Mouse (Mus musculus) kidney, embryonic 15.5 days (tissue): ENCODE data around the gene Dcun1d4. TPM values are rescaled to one million over a fixed set of nuclear protein-coding genes. Genes with fewer than 3 reads are reported as not detected.

Experiments used
- ATAC-seq: fragments of 200-750 bp; cut with Nextera tagmentation; replicated peaks from 2 replicates; pipeline ENCODE4 v1.8.0; 2017; ENCODE audit warnings: moderate TSS enrichment; ENCODE audit not compliant: low FRiP score
- H3K27ac ChIP-seq: fragments of 300-500 bp; sonication (generic); 2 replicates; pipeline ENCODE4 v1.5.1; 2015; ENCODE audit warnings: mild to moderate bottlenecking, inconsistent platforms
- H3K27me3 ChIP-seq: fragments of 300-500 bp; sonication (generic); 2 replicates; pipeline ENCODE4 v1.6.1; 2015; ENCODE audit warnings: inconsistent platforms
- H3K36me3 ChIP-seq: fragments of 300-500 bp; sonication (generic); 2 replicates; pipeline ENCODE4 v1.6.1; 2015; ENCODE audit warnings: inconsistent platforms
- H3K4me1 ChIP-seq: fragments of 300-500 bp; sonication (generic); 2 replicates; pipeline ENCODE4 v1.6.1; 2015; ENCODE audit warnings: inconsistent platforms
- H3K4me2 ChIP-seq: fragments of 300-500 bp; sonication (generic); 2 replicates; pipeline ENCODE4 v1.6.1; 2015; ENCODE audit warnings: moderate library complexity, mild to moderate bottlenecking, inconsistent platforms
- H3K4me3 ChIP-seq: fragments of 300-500 bp; sonication (generic); replicated peaks from 2 replicates; pipeline ENCODE4 v1.5.1; 2015; ENCODE audit warnings: mild to moderate bottlenecking, inconsistent platforms
- H3K9ac ChIP-seq: fragments of 300-500 bp; sonication (generic); 2 replicates; pipeline ENCODE4 v1.6.1; 2015; ENCODE audit warnings: mild to moderate bottlenecking, inconsistent platforms
- H3K9me3 ChIP-seq: fragments of 300-500 bp; sonication (generic); replicated peaks from 2 replicates; pipeline ENCODE4 v1.6.1; 2016; ENCODE audit warnings: inconsistent platforms
- WGBS: fragments of 180-500 bp; shearing (Covaris S2); methylation state at CpG from one replicate; pipeline ENCODE4 v1.1.7; 2015; ENCODE audit warnings: mixed read lengths; 5-methylcytosine and 5-hydroxymethylcytosine counted together
- polyA plus RNA-seq: library from polyadenylated mRNA; unstranded; fragments of >200 nt; fragmentation: Nextera tagmentation; extraction: Ambion mirVana; gene quantifications from 2 replicates; pipeline ENCODE4 v1.2.1, GENCODE M21; 2015

Gene Dcun1d4
- polyA plus RNA-seq: 22.8 and 24.7 TPM in 2 replicates

DNA sequence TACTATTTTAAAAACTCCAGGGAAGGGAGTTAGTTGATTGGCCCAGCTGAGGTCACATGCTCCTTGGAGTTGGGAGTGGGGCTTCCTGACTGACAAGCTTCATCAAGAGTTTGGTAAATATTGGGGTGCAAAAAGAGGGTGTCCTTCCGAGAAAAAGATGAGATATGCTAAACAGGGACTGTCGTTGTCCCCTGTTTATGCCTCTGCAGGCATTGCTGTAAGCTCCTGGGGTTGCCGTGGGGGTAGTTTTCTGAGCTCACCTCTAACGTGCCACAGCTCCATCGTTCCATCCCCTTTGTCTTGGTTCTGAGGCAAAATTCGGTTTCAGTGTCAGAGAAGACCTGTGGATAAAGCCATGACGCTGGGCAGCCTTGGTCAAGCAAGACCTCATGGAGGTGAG is at the start of gene Dcun1d4:
Gene Dcun1d4 (plus strand): TSS at position 301 of the 400 bp plus-strand sequence.
- Histone ChIP-seq H3K9me3 (no peaks in the 10 kb centered on the region), H3K4me1 (no peaks in the 10 kb centered on the region), H3K36me3 (no peaks in the 10 kb centered on the region), H3K9ac (no peak within 1 kb of the TSS), H3K4me2 (no peak within 1 kb of the TSS), H3K27me3 (no peaks in the 10 kb centered on the region), H3K27ac (no peak within 1 kb of the TSS), H3K4me3 (no peak within 1 kb of the TSS)
- 86% methylated on average over 7 of the region's 7 CpGs for WGBS
- ATAC-seq: no peak

DNA sequence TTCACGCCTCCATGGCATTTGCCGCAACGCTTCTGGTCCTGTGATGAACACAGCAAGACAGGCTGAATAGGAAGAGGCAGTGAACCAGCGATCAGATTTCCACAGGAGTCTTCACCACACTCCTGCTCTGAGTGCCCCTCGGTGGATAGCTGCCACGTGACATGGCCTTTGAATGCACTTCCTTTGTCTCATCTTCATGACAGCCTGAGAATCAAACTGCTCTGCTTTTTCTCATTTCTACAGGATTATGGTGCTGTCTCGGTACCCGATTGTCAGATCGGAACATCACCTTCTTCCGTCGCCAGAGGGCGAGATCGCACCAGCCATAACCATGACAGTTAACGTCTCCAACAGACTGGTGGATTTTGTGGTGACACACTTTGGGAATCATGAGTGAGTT is 49.2 kb upstream of the Dcun1d4 start:
- H3K4me2 ChIP-seq: no peak overlapping the region
- ATAC-seq: 0 out of 2 replicates have a peak, but pooled peaks have one; percentile 52
- 21% methylated on average over 14 of the region's 14 CpGs for WGBS
- H3K4me3 ChIP-seq: no peak overlapping the region
- H3K4me1 ChIP-seq: no peaks in the 10 kb centered on the region
- no peaks in the 10 kb centered on the region for H3K9me3 ChIP-seq
- no peak overlapping the region for H3K27ac ChIP-seq
- H3K27me3 ChIP-seq: peaks cover 7% of the 10 kb centered on the region; the same call in 1 of the 2 replicates
- H3K36me3 ChIP-seq: no peaks in the 10 kb centered on the region
- no peak overlapping the region for H3K9ac ChIP-seq

DNA sequence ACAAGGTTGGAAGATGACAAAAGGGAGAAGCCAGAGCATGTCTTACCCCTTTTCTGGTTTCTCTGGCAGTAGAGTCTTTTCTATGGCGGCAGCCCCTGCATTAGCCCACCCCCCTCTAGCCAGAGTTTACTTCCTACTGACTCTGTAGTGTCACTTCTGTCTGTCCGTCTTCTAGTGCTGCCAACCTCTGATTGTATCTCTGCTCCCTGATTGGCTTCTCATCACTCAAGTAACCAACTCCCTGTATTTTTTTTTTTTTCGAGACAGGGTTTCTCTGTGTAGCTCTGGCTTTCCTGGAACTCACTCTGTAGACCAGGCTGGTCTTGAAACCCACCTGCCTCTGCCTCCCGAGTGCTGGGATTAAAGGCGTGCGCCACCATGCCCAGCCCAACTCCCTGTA is 48.0 kb upstream of the Dcun1d4 start:
- no peaks in the 10 kb centered on the region for H3K4me1 ChIP-seq
- WGBS: 85% methylated on average over 6 of the region's 6 CpGs
- ATAC-seq: no peak
- no peak overlapping the region for H3K9ac ChIP-seq
- H3K36me3 ChIP-seq: no peaks in the 10 kb centered on the region
- H3K27me3 ChIP-seq: 0 out of 2 replicates have a peak, but pooled peaks cover 4% of the 10 kb centered on the region
- no peak overlapping the region for H3K4me2 ChIP-seq
- no peak overlapping the region for H3K4me3 ChIP-seq
- H3K9me3 ChIP-seq: no peaks in the 10 kb centered on the region
- H3K27ac ChIP-seq: no peak overlapping the region

DNA sequence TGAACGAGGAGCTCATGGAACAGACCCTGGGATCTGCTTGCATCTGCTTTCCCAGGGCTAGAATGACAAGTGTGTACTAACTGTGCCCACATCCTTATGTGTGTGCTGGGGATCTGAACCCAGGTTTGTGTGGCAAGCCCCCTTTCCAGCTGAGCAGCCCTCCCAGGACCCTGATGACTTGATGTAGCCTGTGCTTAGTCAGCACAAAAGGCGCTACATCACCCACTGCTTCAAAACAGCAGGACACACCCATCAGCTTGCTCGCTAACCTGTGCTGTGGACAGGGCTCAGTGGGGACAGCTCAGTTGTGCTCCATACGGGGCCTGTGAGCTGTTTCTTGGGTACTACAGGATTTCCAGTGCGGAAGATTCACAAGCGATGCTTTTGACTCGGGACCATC is 46.0 kb upstream of the Dcun1d4 start:
- no peaks in the 10 kb centered on the region for H3K4me1 ChIP-seq
- 75% methylated on average over 7 of the region's 7 CpGs for WGBS
- no peak overlapping the region for H3K4me3 ChIP-seq
- no peak overlapping the region for H3K4me2 ChIP-seq
- no peak overlapping the region for H3K27ac ChIP-seq
- no peak overlapping the region for H3K9ac ChIP-seq
- 0 out of 2 replicates have a peak, but pooled peaks cover 4% of the 10 kb centered on the region for H3K27me3 ChIP-seq
- ATAC-seq: no peak
- H3K36me3 ChIP-seq: no peaks in the 10 kb centered on the region
- no peaks in the 10 kb centered on the region for H3K9me3 ChIP-seq

DNA sequence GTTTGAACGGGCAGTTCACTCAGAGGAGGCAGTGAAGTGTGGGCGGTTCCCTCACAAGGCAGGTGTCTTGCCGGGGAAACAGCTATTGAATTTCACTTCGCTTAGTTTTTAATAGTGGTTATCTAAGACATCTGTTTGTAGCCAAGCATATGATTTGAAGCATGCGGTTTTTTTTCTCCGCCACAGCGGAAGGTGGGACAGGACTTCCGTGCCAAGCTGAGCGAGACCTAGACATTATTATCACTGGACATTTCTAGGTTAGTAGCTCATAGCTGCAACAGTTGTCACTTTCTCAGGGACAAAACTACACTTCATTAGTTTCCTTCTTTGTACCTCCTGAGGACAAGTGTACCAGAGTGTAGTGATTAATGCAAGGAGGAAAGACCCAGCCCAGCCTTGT is 38.6 kb upstream of the Dcun1d4 start:
- Histone ChIP-seq H3K4me3 (no peak overlapping the region), H3K27ac (no peak overlapping the region), H3K36me3 (no peaks in the 10 kb centered on the region), H3K4me2 (peak overlapping the region; percentile 41), H3K4me1 (peaks cover 8% of the 10 kb centered on the region; the same call in 1 of the 2 replicates), H3K9me3 (no peaks in the 10 kb centered on the region), H3K27me3 (no peaks in the 10 kb centered on the region), H3K9ac (no peak overlapping the region)
- WGBS: 45% methylated on average over 9 of the region's 9 CpGs
- 0 out of 2 replicates have a peak, but pooled peaks have one; percentile 22 for ATAC-seq

DNA sequence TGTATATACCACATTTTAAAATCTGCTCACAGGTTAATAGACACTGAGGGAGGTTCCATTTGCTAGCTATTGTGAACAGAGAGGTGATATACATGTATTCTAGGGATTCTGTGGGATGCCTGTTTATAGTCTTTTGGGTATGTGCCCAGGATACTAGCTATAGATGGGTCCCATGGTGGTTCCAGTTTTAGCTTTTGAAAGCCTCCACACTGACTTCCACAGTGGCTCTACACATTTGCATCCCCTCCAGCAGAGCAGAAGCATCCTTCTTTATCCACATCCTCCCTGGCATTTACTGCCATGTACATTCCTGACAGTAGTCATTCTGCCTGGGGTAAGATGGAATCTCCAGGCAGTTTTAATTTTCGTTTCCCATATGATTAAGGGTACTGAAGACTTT is 30.5 kb upstream of the Dcun1d4 start:
- Histone ChIP-seq H3K4me2 (no peak overlapping the region), H3K9ac (no peak overlapping the region), H3K9me3 (no peaks in the 10 kb centered on the region), H3K27ac (no peak overlapping the region), H3K4me3 (no peak overlapping the region), H3K4me1 (no peaks in the 10 kb centered on the region), H3K36me3 (no peaks in the 10 kb centered on the region), H3K27me3 (no peaks in the 10 kb centered on the region)
- no peak for ATAC-seq
- 79% methylated on average over 1 of the region's 1 CpGs for WGBS

DNA sequence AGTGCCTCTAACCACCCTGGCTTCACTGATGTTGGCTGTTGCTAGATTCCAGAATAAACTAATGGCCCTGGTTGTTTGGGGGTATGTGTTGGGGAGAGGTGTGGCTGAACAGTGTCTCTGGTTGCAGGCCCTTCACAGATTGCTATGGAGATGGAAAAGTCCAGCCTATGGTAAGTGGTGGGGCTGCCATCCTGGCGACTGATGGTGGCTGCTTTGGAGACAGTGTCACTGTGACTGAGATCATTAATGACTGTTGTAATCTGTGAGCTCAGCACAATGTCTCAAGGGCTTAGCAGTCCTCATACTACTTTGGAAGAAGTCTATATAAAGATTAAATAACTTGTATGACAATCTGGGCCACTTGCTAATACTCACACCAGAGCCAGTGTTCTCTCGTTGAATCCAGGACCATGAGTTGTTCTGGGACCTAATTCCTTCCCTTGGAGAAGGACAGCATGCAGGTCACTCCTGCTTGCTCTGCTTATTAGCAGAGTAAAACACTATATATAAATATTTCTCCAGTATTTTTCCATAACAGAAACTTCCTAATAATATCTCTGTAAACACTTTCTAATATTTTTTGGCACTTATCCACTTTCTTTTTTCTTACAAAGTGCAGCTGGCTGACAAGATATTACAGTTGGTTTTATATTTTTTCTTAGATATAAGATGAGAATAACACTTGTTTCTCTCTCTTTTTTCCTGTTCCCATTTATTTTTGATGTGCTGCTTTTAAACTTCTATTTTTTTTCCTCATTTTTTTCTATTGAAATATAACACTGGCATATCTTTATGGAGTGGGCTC is 26.1 kb upstream of the Dcun1d4 start:
- Histone ChIP-seq H3K9ac (no peak overlapping the region), H3K4me2 (no peak overlapping the region), H3K36me3 (no peaks in the 10 kb centered on the region), H3K4me1 (no peaks in the 10 kb centered on the region), H3K4me3 (no peak overlapping the region), H3K27me3 (no peaks in the 10 kb centered on the region), H3K9me3 (no peaks in the 10 kb centered on the region), H3K27ac (no peak overlapping the region)
- 71% methylated on average over 2 of the region's 2 CpGs for WGBS
- no peak for ATAC-seq

DNA sequence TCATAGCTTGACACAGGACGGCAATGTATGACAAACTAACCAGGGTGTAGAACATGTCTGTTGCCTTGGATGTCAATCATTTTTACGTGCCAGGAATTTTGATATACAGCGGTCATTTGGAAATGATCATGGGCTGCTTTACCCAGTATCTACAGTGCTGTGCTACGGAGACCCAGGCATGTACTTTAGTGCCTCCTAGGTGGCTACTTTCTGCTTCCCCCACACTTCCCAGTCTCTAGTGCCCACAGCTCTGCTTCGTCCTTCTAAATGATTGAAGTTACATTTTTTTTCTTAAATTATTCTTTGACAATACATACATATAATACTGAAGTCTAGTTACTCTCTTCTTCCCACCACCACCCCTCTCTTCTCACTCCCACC is 25.5 kb upstream of the Dcun1d4 start:
- Histone ChIP-seq H3K4me1 (no peaks in the 10 kb centered on the region), H3K27me3 (no peaks in the 10 kb centered on the region), H3K9me3 (no peaks in the 10 kb centered on the region), H3K4me2 (no peak overlapping the region), H3K9ac (no peak overlapping the region), H3K4me3 (no peak overlapping the region), H3K36me3 (no peaks in the 10 kb centered on the region), H3K27ac (no peak overlapping the region)
- no peak for ATAC-seq
- 71% methylated on average over 5 of the region's 5 CpGs for WGBS

DNA sequence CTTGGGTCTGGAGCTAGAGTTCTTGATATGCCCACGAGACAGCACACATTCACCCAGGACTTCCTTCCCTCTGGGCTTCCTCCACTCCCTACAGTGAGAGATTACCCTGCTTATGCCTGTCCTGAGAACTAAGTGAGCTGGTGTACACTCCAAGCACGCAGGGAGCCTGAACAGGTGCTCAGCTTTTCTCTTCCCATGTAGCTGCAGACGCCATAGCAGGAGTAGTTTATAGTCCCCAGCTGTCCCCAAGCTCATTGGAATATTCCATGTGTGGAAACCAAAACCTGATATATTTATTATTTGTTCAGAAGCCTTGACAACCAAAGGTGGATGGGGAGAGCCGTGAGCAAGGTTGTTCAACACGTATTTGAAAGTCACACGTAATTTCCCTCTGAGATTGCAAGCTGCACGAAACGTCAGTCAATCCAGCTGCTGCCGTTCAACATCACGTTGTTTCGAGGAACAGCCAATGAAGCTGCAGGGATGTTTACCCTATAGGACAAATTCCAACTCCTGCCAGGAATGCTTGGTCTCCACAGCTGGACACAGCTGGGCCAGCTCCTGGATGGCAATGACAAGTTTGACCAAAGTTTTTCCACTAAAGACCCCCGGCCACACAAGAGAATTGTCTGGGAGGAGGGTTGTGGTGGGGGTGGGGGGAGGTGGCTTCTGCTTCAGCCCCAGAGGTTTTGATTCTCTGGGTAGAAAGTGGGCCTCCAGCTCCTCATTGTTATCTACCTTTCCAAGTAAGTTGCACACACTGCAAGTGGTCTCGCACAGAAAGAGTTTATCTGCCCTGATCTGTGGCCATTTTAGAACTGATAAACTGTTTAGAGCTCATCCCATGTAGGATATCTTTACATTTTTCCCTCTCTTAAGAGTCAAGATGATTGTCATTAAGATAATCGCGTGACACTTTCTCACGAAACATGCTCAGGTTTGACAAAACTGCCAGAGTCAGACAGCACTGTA is 12.1 kb upstream of the Dcun1d4 start:
- Histone ChIP-seq H3K9ac (no peak overlapping the region), H3K9me3 (0 out of 2 replicates have a peak, but pooled peaks cover 3% of the 10 kb centered on the region), H3K27me3 (no peaks in the 10 kb centered on the region), H3K4me3 (no peak overlapping the region), H3K27ac (no peak overlapping the region), H3K36me3 (no peaks in the 10 kb centered on the region), H3K4me2 (no peak overlapping the region), H3K4me1 (no peaks in the 10 kb centered on the region)
- ATAC-seq: no peak
- 80% methylated on average over 16 of the region's 16 CpGs for WGBS

DNA sequence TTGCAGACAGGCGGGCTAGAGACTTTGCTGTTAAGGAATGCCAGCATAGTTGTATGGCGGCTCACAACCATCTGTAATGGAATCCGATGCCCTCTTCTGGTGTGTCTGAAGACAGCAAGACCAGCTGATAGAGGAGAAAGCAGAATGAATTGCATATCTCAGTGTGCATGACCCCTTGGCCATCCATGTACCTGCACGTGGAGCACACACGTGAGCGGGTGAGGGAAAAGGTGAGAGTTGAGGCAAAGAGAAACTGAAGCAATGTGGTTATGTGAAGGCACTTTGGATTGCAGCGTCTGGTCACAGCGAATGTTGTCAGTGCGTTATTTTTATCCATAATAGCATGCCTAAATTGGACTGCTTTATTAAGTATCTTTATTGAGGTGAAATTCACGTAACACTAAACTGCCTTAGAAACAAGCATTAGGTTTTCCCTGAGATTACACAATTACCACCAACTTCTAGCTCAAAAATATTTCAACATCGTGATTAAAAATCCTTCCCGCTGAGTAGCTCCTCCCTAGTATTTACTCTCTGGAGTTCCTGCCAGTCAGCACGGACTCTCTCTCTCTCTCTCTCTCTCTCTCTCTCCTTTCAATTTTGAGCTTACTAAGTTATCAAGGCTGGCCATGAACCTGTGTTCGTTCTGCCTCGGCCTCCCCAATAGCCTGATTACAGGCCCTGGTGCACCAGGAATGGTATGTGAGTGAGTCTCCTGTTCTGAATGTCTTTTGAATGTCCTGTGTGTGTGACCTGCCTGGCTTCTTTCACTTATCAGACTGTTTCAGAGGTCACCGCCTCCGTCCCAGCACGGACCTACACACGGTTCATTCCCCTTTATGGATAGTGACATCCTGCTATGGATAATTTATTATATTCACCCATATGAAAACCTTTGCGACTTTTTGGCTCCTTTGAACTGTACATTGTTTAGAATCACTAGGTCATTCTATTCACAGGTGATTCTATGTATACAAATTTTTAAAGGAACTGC is 6.1 kb upstream of the Dcun1d4 start:
- 83% methylated on average over 20 of the region's 20 CpGs for WGBS
- Histone ChIP-seq H3K9me3 (no peaks in the 10 kb centered on the region), H3K27ac (no peak overlapping the region), H3K4me3 (no peak overlapping the region), H3K27me3 (no peaks in the 10 kb centered on the region), H3K4me2 (no peak overlapping the region), H3K4me1 (no peaks in the 10 kb centered on the region), H3K36me3 (no peaks in the 10 kb centered on the region), H3K9ac (no peak overlapping the region)
- no peak for ATAC-seq

DNA sequence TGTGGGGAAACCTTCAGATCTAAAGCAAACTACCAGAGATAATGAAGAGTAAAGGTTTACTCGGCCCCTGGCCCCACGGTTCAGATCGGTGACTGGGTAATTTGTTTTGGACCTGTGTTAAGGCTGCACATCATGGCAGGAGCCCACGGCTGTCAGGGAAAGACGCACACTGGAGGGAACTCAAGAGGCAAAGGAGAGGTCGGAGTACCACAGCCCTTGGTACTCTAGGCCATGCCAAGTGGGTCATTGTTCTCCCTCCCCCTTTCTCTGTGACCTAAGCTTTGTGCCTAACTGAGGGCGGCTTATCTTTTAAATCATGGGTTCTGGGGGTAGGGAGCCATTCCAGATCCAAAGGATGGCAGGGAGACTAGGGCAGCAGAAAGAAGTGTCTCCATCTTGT is 601 bp downstream of the Dcun1d4 start:
- no peak overlapping the region for H3K4me3 ChIP-seq
- no peak overlapping the region for H3K27ac ChIP-seq
- H3K27me3 ChIP-seq: no peaks in the 10 kb centered on the region
- WGBS: 91% methylated on average over 7 of the region's 7 CpGs
- no peak overlapping the region for H3K4me2 ChIP-seq
- no peaks in the 10 kb centered on the region for H3K4me1 ChIP-seq
- H3K9me3 ChIP-seq: no peaks in the 10 kb centered on the region
- no peak for ATAC-seq
- no peaks in the 10 kb centered on the region for H3K36me3 ChIP-seq
- no peak overlapping the region for H3K9ac ChIP-seq
